ENCODE assay signal across 9 mouse cellular contexts in the genomic region with DNA sequence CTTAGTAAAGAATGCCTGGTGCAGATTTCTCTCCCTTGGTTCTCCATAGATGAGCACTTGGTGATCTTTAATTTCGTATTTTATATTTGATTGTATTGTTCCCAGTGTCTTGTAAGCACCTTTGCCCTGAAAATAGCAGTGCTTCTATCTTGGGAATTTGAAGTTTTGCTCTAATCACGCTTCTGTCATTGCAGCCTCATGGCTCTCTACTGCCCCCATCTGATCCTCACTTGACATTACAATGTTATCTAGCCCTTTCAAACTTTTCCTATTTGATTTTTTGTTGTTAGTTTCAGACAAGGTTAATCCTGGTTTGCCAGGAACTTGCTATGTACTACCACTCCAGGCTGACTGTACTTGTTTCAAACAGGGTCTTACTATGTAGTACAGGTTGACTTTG.
DNase-seq lines count a peak whose midpoint lies in the region; ATAC-seq and TF ChIP-seq lines count a peak whose summit lies in the region.
"Had no signal": no experiment of that assay in that cellular context is flagged by ENCODE, and none has a peak within 500 bp of the region (broad histone marks: within the 10 kb centered on the region; RNA-seq: fewer than 3 reads in every experiment).

No protein-coding gene starts in this region.

- no peak overlapping the region for H3K4me2 ChIP-seq in liver, embryonic 12.5 days

- no peak overlapping the region for H3K27ac ChIP-seq in liver, adult 2 months (replicated peaks; ENCODE audit: insufficient read depth, low read depth, low read length)
- no peak overlapping the region for H3K27ac ChIP-seq in liver, embryonic 12.5 days

- no peaks in the 10 kb centered on the region for H3K27me3 ChIP-seq in liver, adult 2 months (ENCODE audit: control insufficient read depth, insufficient read depth, low read length)
- H3K27me3 ChIP-seq in liver, embryonic 12.5 days (replicated peaks), result no peaks in the 10 kb centered on the region

- no peak overlapping the region for H3K4me3 ChIP-seq in liver, adult 2 months (ENCODE audit: insufficient read depth, low read depth, low read length)
- no peak overlapping the region for H3K4me3 ChIP-seq in liver, embryonic 12.5 days

- WGBS in liver, adult 2 months, result 4% methylated on average over 2 of the region's 2 CpGs
- WGBS in liver, embryonic 12.5 days (ENCODE audit: insufficient replicate concordance), result 3% methylated on average over 2 of the region's 2 CpGs

- ATAC-seq in liver, embryonic 12.5 days, result no peak

- H3K9me3 ChIP-seq in liver, embryonic 12.5 days (replicated peaks), result no peaks in the 10 kb centered on the region
- H3K9me3 ChIP-seq: G1E had no signal

- TF ChIP-seq POLR2A in liver, adult 2 months (IDR thresholded peaks at IDR 0.05; ENCODE audit: extremely low read depth, insufficient read depth, low read length), result no peak

- no peak overlapping the region for H3K9ac ChIP-seq in liver, adult 2 months (ENCODE audit: low read depth, low read length)
- no peak overlapping the region for H3K9ac ChIP-seq in liver, embryonic 12.5 days

- peak; percentile 5 to 10 for DNase-seq in cerebellum, postnatal 14 days
- no peak for DNase-seq in cerebellum, postnatal 36 days
- DNase-seq in liver, adult 2 months (ENCODE audit: extremely low read depth, low read depth, low spot score), result peak; percentile 59
- DNase-seq in ES-CJ7 (ENCODE audit: low read depth, low spot score), result peak; percentile 19
- DNase-seq in hindlimb bud, embryonic 11.5 days (ENCODE audit: extremely low spot score, low read depth, low spot score), result peak; percentile 0
- no peak for DNase-seq in frontal cortex, postnatal 10 days (ENCODE audit: low spot score in 2 of 2)
- no peak for DNase-seq in left cerebral cortex, adult 18-20 months (ENCODE audit: low spot score in 2 of 2)

- TF ChIP-seq CTCF in liver, adult 2 months (IDR thresholded peaks at IDR 0.05; ENCODE audit: low read depth, low read length), result no peak

- H3K79me2 ChIP-seq in liver, adult 2 months (ENCODE audit: control insufficient read depth, insufficient read depth, low read length), result no peaks in the 10 kb centered on the region

- H3K4me1 ChIP-seq in liver, adult 2 months (ENCODE audit: control insufficient read depth, insufficient read depth, low read length), result peaks cover 4% of the 10 kb centered on the region; the same call in 1 of the 2 replicates
- H3K4me1 ChIP-seq in liver, embryonic 12.5 days, result no peaks in the 10 kb centered on the region

- H3K36me3 ChIP-seq in liver, adult 2 months (ENCODE audit: control insufficient read depth, insufficient read depth, low read length), result no peaks in the 10 kb centered on the region
- H3K36me3 ChIP-seq in liver, embryonic 12.5 days, result no peaks in the 10 kb centered on the region
- H3K36me3 ChIP-seq: G1E had no signal

Comparison
In these comparisons a context has a peak if more than half of its experiments do, and no peak if none do; other contexts are left out.
1. DNase-seq: peak in cerebellum, postnatal 14 days (2 of 2), liver, adult 2 months (single experiment), ES-CJ7 (single experiment) and hindlimb bud, embryonic 11.5 days (single experiment); none in cerebellum, postnatal 36 days (0 of 2), frontal cortex, postnatal 10 days (0 of 2) and left cerebral cortex, adult 18-20 months (0 of 2).